Mouse (Mus musculus) erythroblast, embryonic 14.5 days (primary cell): ENCODE results near the gene Ptchd3. TPM values are rescaled to one million over a fixed set of nuclear protein-coding genes. Genes with fewer than 3 reads are reported as not detected.

Experiments
- H3K27me3 ChIP-seq: 2 replicates; pipeline ENCODE4 v1.6.1; 2012; ENCODE audit warnings: inconsistent platforms; ENCODE audit not compliant: control insufficient read depth
- H3K36me3 ChIP-seq: 2 replicates; pipeline ENCODE4 v1.6.1; 2012; ENCODE audit warnings: mild to moderate bottlenecking, inconsistent platforms; ENCODE audit not compliant: control insufficient read depth
- H3K4me1 ChIP-seq: 2 replicates; pipeline ENCODE4 v1.6.1; 2012; ENCODE audit warnings: inconsistent platforms; ENCODE audit not compliant: control insufficient read depth
- H3K4me3 ChIP-seq: replicated peaks from 2 replicates; pipeline ENCODE3; 2012; ENCODE audit warnings: moderate library complexity, mild to moderate bottlenecking, inconsistent platforms
- H3K9me3 ChIP-seq: 2 replicates; pipeline ENCODE4 v1.6.1; 2012; ENCODE audit warnings: low read length, inconsistent platforms, mixed read lengths; ENCODE audit not compliant: control insufficient read depth
- GATA1 ChIP-seq: IDR thresholded peaks from 2 replicates; pipeline ENCODE4 v1.6.1; 2012; ENCODE audit warnings: low read length, inconsistent platforms, mixed read lengths
- TAL1 ChIP-seq: IDR thresholded peaks from 3 replicates; pipeline ENCODE4 v1.6.1; 2012; ENCODE audit warnings: low read length, inconsistent platforms, mixed read lengths
- polyA plus RNA-seq: library from polyadenylated mRNA; stranded (reverse); fragments of >175 nt; gene quantifications from 2 replicates; pipeline ENCODE4 v1.2.3, GENCODE M21; 2012

Gene Ptchd3
- not detected in 2 replicates for polyA plus RNA-seq

DNA sequence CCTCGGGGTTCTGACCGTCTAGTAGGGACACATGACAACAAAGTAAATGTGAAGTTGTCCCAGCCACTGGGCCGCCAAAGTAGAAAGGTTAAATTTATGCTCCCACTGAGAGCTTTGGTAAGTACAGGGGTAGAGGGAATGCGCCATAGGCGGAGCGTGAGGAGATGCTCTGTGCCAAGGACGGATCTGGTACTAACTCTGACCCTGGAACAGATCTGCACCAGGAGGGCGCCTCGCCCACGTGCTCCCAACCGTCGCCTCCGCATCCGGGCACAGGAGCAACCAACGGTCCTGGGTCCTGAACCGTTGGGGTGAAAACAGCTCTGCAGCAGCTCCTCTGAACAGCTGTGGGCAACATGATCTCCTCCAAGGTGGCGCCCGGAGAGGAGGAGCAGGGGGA, at the start of gene Ptchd3:
Gene Ptchd3 (plus strand): TSS at position 301 of the 400 bp plus-strand sequence.
- Histone ChIP-seq H3K36me3 (no peaks in the 10 kb centered on the region), H3K4me3 (no peak within 1 kb of the TSS), H3K9me3 (peaks cover 11% of the 10 kb centered on the region), H3K27me3 (peaks cover 11% of the 10 kb centered on the region), H3K4me1 (no peaks in the 10 kb centered on the region)
- TF ChIP-seq GATA1 (no peak), TAL1 (no peak)

DNA sequence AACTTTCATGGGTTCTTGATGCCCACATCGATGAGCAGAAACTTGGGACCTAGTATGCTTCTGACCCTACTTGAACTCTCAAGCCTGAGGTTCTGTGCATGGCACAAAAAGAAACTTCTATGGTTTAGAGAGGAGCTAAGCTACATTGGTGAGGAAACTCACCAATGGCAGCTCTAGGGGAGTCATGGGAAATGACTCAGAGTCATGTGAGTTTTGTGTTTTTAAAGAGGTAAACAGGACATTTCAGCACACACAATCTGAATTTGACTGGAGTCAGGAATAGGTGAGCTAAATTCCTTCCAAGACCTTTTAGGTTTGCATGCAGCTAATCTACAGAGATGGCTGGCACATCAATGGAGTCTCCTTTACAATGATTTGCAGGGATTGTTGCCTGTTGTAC, 48.2 kb upstream of the Ptchd3 start:
- H3K27me3 ChIP-seq, result no peaks in the 10 kb centered on the region; the same call in 1 of the 2 replicates
- TF ChIP-seq TAL1, result no peak
- TF ChIP-seq GATA1, result no peak
- no peaks in the 10 kb centered on the region for H3K36me3 ChIP-seq
- no peak overlapping the region for H3K4me3 ChIP-seq
- no peaks in the 10 kb centered on the region for H3K9me3 ChIP-seq
- no peaks in the 10 kb centered on the region for H3K4me1 ChIP-seq

DNA sequence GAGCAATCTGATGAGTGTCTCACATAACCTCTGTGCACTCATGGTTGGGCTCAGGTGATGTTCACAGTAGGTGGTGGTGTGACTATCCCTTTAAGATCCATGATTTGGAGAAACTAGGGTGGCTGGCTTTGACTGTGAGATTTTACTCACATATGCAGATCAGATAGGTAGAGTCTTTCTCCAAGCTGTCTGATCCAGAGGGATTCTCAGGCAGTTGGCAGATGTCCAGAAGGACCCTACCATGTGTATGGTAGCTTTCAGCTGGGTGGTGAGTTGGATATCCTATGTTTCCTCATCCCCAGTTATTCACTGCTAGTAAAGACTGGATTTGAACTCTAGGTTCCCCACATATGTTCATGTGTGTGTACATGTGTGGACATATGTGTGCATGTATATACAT, 42.6 kb upstream of the Ptchd3 start:
- Histone ChIP-seq H3K4me3 (no peak overlapping the region), H3K9me3 (no peaks in the 10 kb centered on the region), H3K27me3 (no peaks in the 10 kb centered on the region; the same call in 1 of the 2 replicates), H3K36me3 (no peaks in the 10 kb centered on the region), H3K4me1 (no peaks in the 10 kb centered on the region)
- no peak for TF ChIP-seq TAL1
- TF ChIP-seq GATA1, result no peak

DNA sequence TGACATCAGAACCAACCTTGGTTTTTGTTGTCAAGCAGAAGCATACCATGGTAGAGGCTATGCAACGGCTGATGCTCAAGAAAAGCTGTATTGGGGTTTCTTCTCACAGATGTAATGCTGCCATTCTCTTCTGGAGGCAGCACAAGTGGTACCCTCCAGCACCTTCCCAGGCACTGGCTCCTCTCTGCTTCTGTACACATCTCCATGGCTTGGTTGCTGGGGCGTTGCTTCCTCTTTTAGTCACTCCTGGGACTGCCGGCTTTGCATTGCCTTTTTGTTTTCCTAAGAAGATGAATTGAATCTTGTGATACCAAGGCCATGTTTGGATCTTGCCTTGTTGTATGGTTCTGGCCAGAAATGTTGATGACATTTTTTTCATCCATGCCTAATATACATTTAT, 40.5 kb upstream of the Ptchd3 start:
- H3K4me3 ChIP-seq, result no peak overlapping the region
- no peaks in the 10 kb centered on the region for H3K36me3 ChIP-seq
- no peaks in the 10 kb centered on the region; the same call in 1 of the 2 replicates for H3K27me3 ChIP-seq
- H3K4me1 ChIP-seq, result no peaks in the 10 kb centered on the region
- no peaks in the 10 kb centered on the region for H3K9me3 ChIP-seq
- TF ChIP-seq TAL1, result no peak

DNA sequence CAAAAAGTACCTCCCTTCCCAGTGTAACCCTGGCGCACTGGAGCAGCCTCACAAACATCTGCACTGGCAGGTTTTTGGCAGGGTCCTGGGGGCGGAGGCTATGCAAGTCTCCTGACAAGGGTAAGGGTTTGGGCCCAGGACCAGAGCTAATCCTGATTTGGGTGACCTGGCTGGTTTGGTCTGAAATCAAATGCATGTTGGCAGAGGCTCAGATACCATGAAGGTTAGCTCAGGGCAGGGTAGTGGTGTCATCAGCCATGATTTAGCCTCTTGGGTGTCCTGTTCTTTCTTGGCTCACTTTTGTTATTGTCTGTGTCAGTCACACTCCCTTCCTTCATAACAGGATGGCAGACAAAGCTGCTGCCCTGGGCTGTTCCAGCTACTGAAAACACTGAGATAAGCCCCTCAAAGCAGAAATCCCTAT, 39.4 kb upstream of the Ptchd3 start:
- Histone ChIP-seq H3K27me3 (no peaks in the 10 kb centered on the region; the same call in 1 of the 2 replicates), H3K9me3 (no peaks in the 10 kb centered on the region), H3K4me3 (no peak overlapping the region), H3K4me1 (no peaks in the 10 kb centered on the region), H3K36me3 (no peaks in the 10 kb centered on the region)
- TF ChIP-seq GATA1, result no peak
- no peak for TF ChIP-seq TAL1

DNA sequence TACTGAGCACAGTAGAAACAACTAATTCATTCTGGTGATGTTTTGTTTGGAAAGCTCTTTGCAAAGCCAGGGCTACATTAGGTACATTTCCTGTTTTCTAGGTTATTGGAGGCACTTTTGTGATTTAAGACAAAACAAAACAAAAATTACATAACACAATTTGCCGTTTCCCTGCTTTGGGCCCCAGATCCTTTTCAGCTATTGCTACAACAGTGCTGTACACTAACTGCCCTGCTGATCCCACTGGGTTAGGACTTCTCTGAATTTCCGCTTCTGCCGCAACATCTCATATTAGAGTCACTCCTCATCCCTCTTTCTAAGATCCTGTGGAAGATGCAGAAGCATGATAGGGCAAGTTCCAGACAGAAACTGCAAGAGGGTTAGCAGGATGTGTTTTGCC, 38.6 kb upstream of the Ptchd3 start:
- Histone ChIP-seq H3K27me3 (no peaks in the 10 kb centered on the region; the same call in 1 of the 2 replicates), H3K36me3 (no peaks in the 10 kb centered on the region), H3K9me3 (no peaks in the 10 kb centered on the region), H3K4me1 (no peaks in the 10 kb centered on the region), H3K4me3 (no peak overlapping the region)
- no peak for TF ChIP-seq GATA1
- no peak for TF ChIP-seq TAL1

DNA sequence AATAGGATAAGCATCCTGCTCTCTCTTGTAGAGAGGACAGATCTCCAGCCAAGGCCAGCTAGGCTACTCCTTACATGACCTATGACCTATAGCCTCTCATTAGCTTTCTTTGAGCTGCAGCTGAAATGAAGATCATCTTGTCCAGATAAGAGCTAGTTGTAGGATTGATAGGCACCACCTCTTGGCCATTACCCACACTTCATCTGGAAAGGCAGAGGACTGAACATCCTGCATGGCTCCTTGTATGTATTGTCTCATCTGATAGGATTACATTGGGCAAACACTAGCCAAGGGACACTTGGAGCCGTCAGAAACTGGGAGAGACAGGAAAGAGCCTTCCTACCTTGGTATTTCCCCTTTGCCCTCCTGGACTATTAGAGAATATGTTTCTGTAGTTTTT, 38.1 kb upstream of the Ptchd3 start:
- Histone ChIP-seq H3K9me3 (no peaks in the 10 kb centered on the region), H3K4me3 (no peak overlapping the region)
- TF ChIP-seq GATA1 (no peak), TAL1 (no peak)

DNA sequence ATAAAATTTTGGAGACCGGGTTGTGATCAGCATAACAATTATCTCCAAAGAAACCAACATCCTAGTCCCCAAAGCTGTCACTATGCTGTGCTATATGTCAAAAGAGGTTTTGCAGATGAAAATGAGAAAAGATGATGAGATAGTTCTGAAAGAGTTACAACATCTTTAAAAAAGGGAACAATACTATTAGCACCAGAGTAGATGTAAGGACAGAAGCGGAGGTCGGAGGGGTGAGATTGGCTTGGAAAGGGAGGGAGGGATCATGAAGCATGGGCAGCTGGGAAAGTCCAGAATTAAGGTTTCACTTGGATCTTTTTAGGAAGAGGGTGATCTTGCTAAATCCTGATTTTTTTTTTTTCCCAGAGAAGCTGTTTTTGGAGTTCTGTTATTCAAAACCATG, 36.5 kb upstream of the Ptchd3 start:
- H3K4me3 ChIP-seq, result no peak overlapping the region
- no peaks in the 10 kb centered on the region for H3K4me1 ChIP-seq
- no peak for TF ChIP-seq GATA1
- TF ChIP-seq TAL1, result no peak
- no peaks in the 10 kb centered on the region; the same call in 1 of the 2 replicates for H3K27me3 ChIP-seq
- H3K9me3 ChIP-seq, result no peaks in the 10 kb centered on the region
- H3K36me3 ChIP-seq, result no peaks in the 10 kb centered on the region

More for the DNA sequence above, 38.1 kb upstream of the Ptchd3 start:
- no peaks in the 10 kb centered on the region for H3K36me3 ChIP-seq
- no peaks in the 10 kb centered on the region for H3K4me1 ChIP-seq
- H3K27me3 ChIP-seq, result no peaks in the 10 kb centered on the region; the same call in 1 of the 2 replicates

DNA sequence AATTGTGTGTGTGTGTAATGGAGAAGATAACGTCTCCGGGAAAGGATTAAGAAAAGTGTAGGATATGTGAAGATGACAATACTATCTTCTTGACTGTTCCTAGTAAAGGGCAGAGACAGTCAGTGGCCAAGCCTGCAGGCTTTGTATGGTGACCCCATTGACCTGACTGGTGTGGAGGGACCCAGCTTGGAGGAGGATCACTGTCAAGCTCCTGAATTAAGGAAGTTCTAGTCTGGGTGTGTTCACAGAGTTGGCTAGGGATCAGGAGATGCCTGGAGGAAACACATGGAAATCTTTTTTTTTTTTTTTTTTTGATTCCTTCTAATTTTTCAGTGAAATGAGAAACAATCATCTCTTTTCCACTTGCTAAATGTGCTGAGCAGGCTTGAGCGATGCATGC, 35.9 kb upstream of the Ptchd3 start:
- no peak for TF ChIP-seq GATA1
- TF ChIP-seq TAL1, result no peak
- H3K4me3 ChIP-seq, result no peak overlapping the region
- H3K36me3 ChIP-seq, result no peaks in the 10 kb centered on the region
- H3K27me3 ChIP-seq, result peaks cover 2% of the 10 kb centered on the region; the same call in 1 of the 2 replicates
- H3K4me1 ChIP-seq, result no peaks in the 10 kb centered on the region
- H3K9me3 ChIP-seq, result no peaks in the 10 kb centered on the region

DNA sequence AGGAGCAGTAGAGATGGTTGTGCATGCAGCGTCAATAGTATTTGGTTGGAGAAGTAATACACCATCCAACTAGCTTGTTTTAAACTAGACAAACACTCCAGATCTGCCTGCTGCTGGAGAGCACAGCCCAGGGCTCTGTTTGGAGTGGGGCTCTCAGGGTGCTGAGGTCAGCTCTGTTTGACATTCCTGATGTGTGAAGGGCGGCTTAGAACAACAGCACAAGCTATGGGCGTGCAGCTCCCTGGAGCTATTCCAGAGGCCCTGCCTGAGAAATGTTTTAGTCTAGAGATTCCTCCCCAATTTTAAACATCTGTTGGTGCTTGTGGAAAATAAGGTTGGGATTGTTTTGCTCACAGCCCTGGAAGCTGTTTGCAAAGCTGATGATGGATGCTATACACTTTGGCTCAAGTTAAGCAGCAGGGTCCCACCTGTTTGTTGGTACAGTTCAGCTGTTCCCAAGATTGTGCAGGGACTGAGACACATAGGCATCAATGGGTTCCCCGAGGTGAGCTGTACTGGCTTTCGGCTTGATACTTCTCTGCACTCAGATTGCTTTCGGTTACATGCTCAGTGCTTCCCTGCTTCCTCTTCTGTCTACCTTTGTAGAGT, 35.4 kb upstream of the Ptchd3 start:
- Histone ChIP-seq H3K9me3 (no peaks in the 10 kb centered on the region), H3K36me3 (no peaks in the 10 kb centered on the region), H3K4me3 (no peak overlapping the region), H3K27me3 (peaks cover 3% of the 10 kb centered on the region; the same call in 1 of the 2 replicates), H3K4me1 (no peaks in the 10 kb centered on the region)
- TF ChIP-seq GATA1 (no peak), TAL1 (no peak)
